Mouse (Mus musculus) stomach, postnatal 0 days (tissue): ENCODE measurements at regions not wholly inside any gene's neighbourhood (a gene's known extent, or its start where the extent isn't known, plus 50 kb on each side); places are given as distances from the start of the nearest gene placed in this dataset.

Experiments used
- CTCF ChIP-seq: IDR thresholded peaks from 2 replicates; pipeline ENCODE4 v1.5.1; 2016; ENCODE audit warnings: antibody characterized with exemption, low read depth, mild to moderate bottlenecking, moderate library complexity
- EP300 ChIP-seq: optimal IDR thresholded peaks from 2 replicates; pipeline ENCODE3; 2016; ENCODE audit warnings: antibody characterized with exemption

- TF ChIP-seq CTCF (no peak), EP300 (no peak)
Measured at GRCm38 (mm10) chr14:72004371-72004770, 487.3 kb downstream of the Gm9195 start.
